Comparison of ENCODE assay signal across 8 mouse cellular contexts in the genomic region with DNA sequence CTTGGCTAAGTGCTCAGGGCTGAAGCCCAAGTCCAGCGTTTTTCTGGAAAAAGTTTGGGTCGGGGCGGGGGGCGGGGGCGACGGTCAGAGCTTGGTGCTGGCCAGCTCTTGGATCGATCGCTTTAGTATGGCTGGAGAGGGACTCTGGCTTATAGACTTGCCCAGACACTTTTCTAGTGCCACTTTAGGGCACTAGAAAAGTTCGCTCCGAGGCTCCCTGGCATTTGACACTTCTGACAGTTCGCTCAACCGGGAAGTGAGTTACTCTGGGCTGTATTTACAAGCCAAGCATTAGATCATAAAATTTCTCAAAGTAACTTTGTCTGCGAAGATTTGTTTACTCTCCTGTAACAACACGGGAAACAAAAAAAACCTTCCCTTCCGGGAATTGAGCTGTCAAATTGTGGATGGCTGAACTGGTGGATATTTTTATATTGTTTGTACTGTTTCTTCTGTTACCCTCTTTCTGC. TPM values are rescaled to one million over a fixed set of nuclear protein-coding genes. Genes with fewer than 3 reads are reported as not detected.
DNase-seq lines count a peak whose midpoint lies in the region; ATAC-seq and TF ChIP-seq lines count a peak whose summit lies in the region.

No protein-coding gene starts in this region.

- peak overlapping the region; percentile 72 for H3K4me3 ChIP-seq in heart, postnatal 0 days (ENCODE audit: low read depth, low read length)
- peak overlapping the region; percentile 46 for H3K4me3 ChIP-seq in limb, embryonic 12.5 days (replicated peaks)
- H3K4me3 ChIP-seq in midbrain, embryonic 16.5 days (ENCODE audit: low read depth, low read length) = peak overlapping the region; percentile 38

- 6% methylated on average over 15 of the region's 15 CpGs for WGBS in heart, postnatal 0 days
- 11% methylated on average over 15 of the region's 15 CpGs for whole genome bisulfite sequencing in limb, embryonic 12.5 days
- 20% methylated on average over 15 of the region's 15 CpGs for WGBS in midbrain, embryonic 16.5 days

- no peaks in the 10 kb centered on the region for H3K27me3 ChIP-seq in heart, postnatal 0 days (ENCODE audit: control insufficient read depth, insufficient read depth, low read length)
- H3K27me3 ChIP-seq in limb, embryonic 12.5 days = 0 out of 2 replicates have a peak, but pooled peaks cover 13% of the 10 kb centered on the region
- H3K27me3 ChIP-seq in midbrain, embryonic 16.5 days (ENCODE audit: control insufficient read depth, insufficient read depth, low read depth, low read length) = no peaks in the 10 kb centered on the region

- no peaks in the 10 kb centered on the region for H3K9me3 ChIP-seq in heart, postnatal 0 days (replicated peaks; ENCODE audit: control insufficient read depth, low read length)
- H3K9me3 ChIP-seq in limb, embryonic 12.5 days = no peaks in the 10 kb centered on the region
- no peaks in the 10 kb centered on the region for H3K9me3 ChIP-seq in midbrain, embryonic 16.5 days (replicated peaks; ENCODE audit: control insufficient read depth, low read length, poor library complexity, severe bottlenecking)

- peak; percentile 35 for DNase-seq in thymus, postnatal 0 days (ENCODE audit: low spot score)
- no peak for DNase-seq in thymus, postnatal 25 days
- DNase-seq in heart, postnatal 0 days (ENCODE audit: low spot score) = peak; percentile 24
- DNase-seq in cerebellum, postnatal 25 days = no peak
- DNase-seq in right cerebral cortex, postnatal 14 days = no peak
- no peak for DNase-seq in left cerebral cortex, adult 9 months (ENCODE audit: low spot score in 2 of 2)

- peak overlapping the region; percentile 74 for H3K9ac ChIP-seq in heart, postnatal 0 days (replicated peaks; ENCODE audit: low read depth, low read length)
- H3K9ac ChIP-seq in limb, embryonic 12.5 days (replicated peaks) = peak overlapping the region; percentile 38; the same call in 1 of the 2 replicates
- peak overlapping the region; percentile 36; the same call in 1 of the 2 replicates for H3K9ac ChIP-seq in midbrain, embryonic 16.5 days (ENCODE audit: low read depth, low read length)

- TF ChIP-seq EP300 in heart, postnatal 0 days (IDR thresholded peaks at IDR 0.05; ENCODE audit: low read depth) = no peak

- ATAC-seq in heart, postnatal 0 days (ENCODE audit: insufficient read depth, low read depth) = peak; percentile 31; the same call in 1 of the 2 replicates
- ATAC-seq in limb, embryonic 12.5 days (ENCODE audit: insufficient number of reproducible peaks, insufficient read depth, low FRiP score, low TSS enrichment, low read depth) = peak; percentile 26; the same call in 1 of the 2 replicates
- ATAC-seq in midbrain, embryonic 16.5 days = no peak; the same call in 1 of the 2 replicates

- H3K27ac ChIP-seq in heart, postnatal 0 days (ENCODE audit: low read depth) = peak overlapping the region; percentile 47
- H3K27ac ChIP-seq in limb, embryonic 12.5 days = no peak overlapping the region
- no peak overlapping the region for H3K27ac ChIP-seq in midbrain, embryonic 16.5 days (ENCODE audit: low read length)

- TF ChIP-seq CTCF in heart, postnatal 0 days (IDR thresholded peaks at IDR 0.05; ENCODE audit: low read depth) = no peak

- H3K4me1 ChIP-seq in heart, postnatal 0 days (ENCODE audit: control insufficient read depth, insufficient read depth) = peaks cover 5% of the 10 kb centered on the region
- H3K4me1 ChIP-seq in limb, embryonic 12.5 days (replicated peaks) = peaks cover 13% of the 10 kb centered on the region; the same call in 1 of the 2 replicates
- H3K4me1 ChIP-seq in midbrain, embryonic 16.5 days (ENCODE audit: control insufficient read depth, insufficient read depth, low read length) = peaks cover 13% of the 10 kb centered on the region

- H3K4me2 ChIP-seq in heart, postnatal 0 days (ENCODE audit: low read depth, low read length) = peak overlapping the region; percentile 97
- peak overlapping the region; percentile 90 for H3K4me2 ChIP-seq in limb, embryonic 12.5 days
- H3K4me2 ChIP-seq in midbrain, embryonic 16.5 days (ENCODE audit: low read length) = peak overlapping the region; percentile 83

- no peaks in the 10 kb centered on the region for H3K36me3 ChIP-seq in heart, postnatal 0 days (replicated peaks; ENCODE audit: control insufficient read depth, insufficient read depth, low read length)
- no peaks in the 10 kb centered on the region for H3K36me3 ChIP-seq in limb, embryonic 12.5 days
- no peaks in the 10 kb centered on the region for H3K36me3 ChIP-seq in midbrain, embryonic 16.5 days (ENCODE audit: control insufficient read depth, insufficient read depth, low read length)

RNA-seq across cellular contexts. Expression of a gene that starts 0.4 kb away (rescaled TPM):
- polyA plus RNA-seq in thymus, postnatal 0 days (2015; fragmentation: Nextera tagmentation; extraction: Ambion mirVana) = 91.5 and 112 TPM in 2 replicates
- total RNA-seq in heart, postnatal 0 days (2014; rRNA removed; ENCODE audit: low replicate concordance) = 1.1 and 3.2 TPM in 2 replicates
- polyA plus RNA-seq in heart, postnatal 0 days (2015; fragmentation: Nextera tagmentation; extraction: Ambion mirVana) = 5.6 and 7.1 TPM in 2 replicates
- polyA plus RNA-seq in limb, embryonic 12.5 days (2016; fragmentation: Nextera tagmentation; extraction: Ambion mirVana) = 1.1 and 1.4 TPM in 2 replicates
- polyA plus RNA-seq in midbrain, embryonic 16.5 days (2015; fragmentation: Nextera tagmentation; extraction: Ambion mirVana) = 0.60 and 1.5 TPM in 2 replicates

RNA-seq across cellular contexts. Expression of a gene that starts 35.5 kb away (rescaled TPM):
- polyA plus RNA-seq in thymus, postnatal 0 days (2015; fragmentation: Nextera tagmentation; extraction: Ambion mirVana) = 19.2 and 36.5 TPM in 2 replicates
- total RNA-seq in heart, postnatal 0 days (2014; rRNA removed; ENCODE audit: low replicate concordance) = 921 and 1,307 TPM in 2 replicates
- polyA plus RNA-seq in heart, postnatal 0 days (2015; fragmentation: Nextera tagmentation; extraction: Ambion mirVana) = 1,041 and 1,327 TPM in 2 replicates
- polyA plus RNA-seq in limb, embryonic 12.5 days (2016; fragmentation: Nextera tagmentation; extraction: Ambion mirVana) = 120 and 137 TPM in 2 replicates
- 11.9 and 12.5 TPM in 2 replicates for polyA plus RNA-seq in midbrain, embryonic 16.5 days (2015; fragmentation: Nextera tagmentation; extraction: Ambion mirVana)

Comparison
In these comparisons a context has a peak if more than half of its experiments do, and no peak if none do; other contexts are left out.
1. DNase-seq: peak in thymus, postnatal 0 days (single experiment) and heart, postnatal 0 days (single experiment); none in thymus, postnatal 25 days (single experiment), cerebellum, postnatal 25 days (0 of 2), right cerebral cortex, postnatal 14 days (single experiment) and left cerebral cortex, adult 9 months (0 of 2).
2. RNA of a gene that starts 0.4 kb away (polyA plus RNA-seq): 91.5 to 112 TPM in thymus, postnatal 0 days; 5.6 to 7.1 TPM in heart, postnatal 0 days, 0.60 to 1.5 TPM in midbrain, embryonic 16.5 days and 1.1 to 1.4 TPM in limb, embryonic 12.5 days; every median in the first group is over 10 times any median in the second.
3. Peak in every context shown above with its lines, with median percentiles within 50 percentile points of each other: H3K4me2 ChIP-seq, H3K4me3 ChIP-seq and H3K9ac ChIP-seq.